Comparison of ENCODE assay signal across 29 mouse cellular contexts in the genomic region with DNA sequence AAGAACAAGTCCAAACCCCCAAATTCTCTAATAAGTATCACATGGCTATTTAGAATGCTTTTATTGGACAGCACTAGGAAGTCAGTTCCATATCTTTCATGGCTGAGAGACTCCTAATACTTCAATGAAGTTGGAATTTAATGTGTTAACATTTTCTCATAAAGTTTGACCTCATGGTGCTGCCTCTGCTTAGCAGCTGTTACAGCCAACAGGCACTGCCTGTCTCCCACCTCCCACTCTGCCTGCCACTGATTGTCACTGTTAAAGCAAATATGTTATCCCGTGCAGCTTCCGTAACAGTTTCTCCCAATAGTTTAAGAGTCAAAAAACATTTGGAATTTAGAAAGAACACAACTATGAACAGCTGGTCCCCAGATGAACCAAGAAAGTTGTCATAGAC.
A peak's percentile ranks its signal among the peaks of the same experiment; 100 is the strongest.
DNase-seq lines count a peak whose midpoint lies in the region; ATAC-seq and TF ChIP-seq lines count a peak whose summit lies in the region.
"Had no signal": no experiment of that assay in that cellular context is flagged by ENCODE, and none has a peak within 500 bp of the region (broad histone marks: within the 10 kb centered on the region; RNA-seq: fewer than 3 reads in every experiment).

No protein-coding gene starts in this region.

- no peak overlapping the region for H3K27ac ChIP-seq in embryonic facial prominence, embryonic 14.5 days (replicated peaks; ENCODE audit: low read depth, low read length)
- no peak overlapping the region for H3K27ac ChIP-seq in embryonic facial prominence, embryonic 10.5 days (replicated peaks)
- no peak overlapping the region for H3K27ac ChIP-seq in lung, postnatal 0 days (ENCODE audit: low read length)
- no peak overlapping the region for H3K27ac ChIP-seq in limb, embryonic 13.5 days
- H3K27ac ChIP-seq: embryonic facial prominence, embryonic 13.5 days; liver, embryonic 14.5 days; neural tube, embryonic 12.5 days had no signal

- no peak for TF ChIP-seq POLR2A in lung, adult 2 months (IDR thresholded peaks at IDR 0.05; ENCODE audit: borderline replicate concordance, extremely low read depth, low read depth, low read length)

- TF ChIP-seq EP300 in lung, postnatal 0 days (IDR thresholded peaks at IDR 0.05) = no peak

- H3K9me3 ChIP-seq in embryonic facial prominence, embryonic 14.5 days (ENCODE audit: control insufficient read depth, low read length) = no peaks in the 10 kb centered on the region
- H3K9me3 ChIP-seq in embryonic facial prominence, embryonic 10.5 days = no peaks in the 10 kb centered on the region
- H3K9me3 ChIP-seq in lung, postnatal 0 days (ENCODE audit: low read length) = no peaks in the 10 kb centered on the region
- no peaks in the 10 kb centered on the region for H3K9me3 ChIP-seq in limb, embryonic 13.5 days
- H3K9me3 ChIP-seq: embryonic facial prominence, embryonic 13.5 days; neural tube, embryonic 12.5 days had no signal

- H3K9ac ChIP-seq in embryonic facial prominence, embryonic 14.5 days (ENCODE audit: low read depth, low read length) = no peak overlapping the region
- H3K9ac ChIP-seq in lung, postnatal 0 days (replicated peaks; ENCODE audit: low read depth) = no peak overlapping the region
- no peak overlapping the region for H3K9ac ChIP-seq in limb, embryonic 13.5 days
- H3K9ac ChIP-seq: embryonic facial prominence, embryonic 13.5 days; liver, embryonic 14.5 days; neural tube, embryonic 12.5 days had no signal

- H3K4me1 ChIP-seq in embryonic facial prominence, embryonic 14.5 days (ENCODE audit: control insufficient read depth, insufficient read depth, low read length) = no peaks in the 10 kb centered on the region
- H3K4me1 ChIP-seq in embryonic facial prominence, embryonic 10.5 days = no peaks in the 10 kb centered on the region
- no peaks in the 10 kb centered on the region for H3K4me1 ChIP-seq in lung, postnatal 0 days (ENCODE audit: insufficient read depth, low read depth, low read length)
- H3K4me1 ChIP-seq in lung, adult 2 months (ENCODE audit: control insufficient read depth, insufficient read depth, low read length) = no peaks in the 10 kb centered on the region
- H3K4me1 ChIP-seq in limb, embryonic 13.5 days = peaks cover 3% of the 10 kb centered on the region; the same call in 1 of the 2 replicates
- H3K4me1 ChIP-seq: embryonic facial prominence, embryonic 13.5 days; neural tube, embryonic 12.5 days had no signal

- no peak overlapping the region for H3K4me2 ChIP-seq in embryonic facial prominence, embryonic 14.5 days (ENCODE audit: low read depth, low read length)
- H3K4me2 ChIP-seq in lung, postnatal 0 days (replicated peaks; ENCODE audit: low read depth, low read length) = no peak overlapping the region
- no peak overlapping the region for H3K4me2 ChIP-seq in limb, embryonic 13.5 days (replicated peaks)
- H3K4me2 ChIP-seq: embryonic facial prominence, embryonic 13.5 days; midbrain, embryonic 11.5 days; neural tube, embryonic 12.5 days had no signal

- DNase-seq in embryonic facial prominence, embryonic 14.5 days (ENCODE audit: low spot score) = peak; percentile 41
- DNase-seq in embryonic facial prominence, embryonic 10.5 days (ENCODE audit: low spot score) = no peak
- peak; percentile 3 for DNase-seq in layer of hippocampus, adult 11-12 months (ENCODE audit: low spot score)
- no peak for DNase-seq in layer of hippocampus, adult 9-10 months (ENCODE audit: low spot score)
- peak; percentile 11 for DNase-seq in lung, postnatal 0 days (ENCODE audit: low spot score)
- DNase-seq in lung, adult 2 months = no peak
- DNase-seq in adrenal gland, adult 18-20 months (ENCODE audit: low spot score in 2 of 2) = no peak
- DNase-seq: adrenal gland, postnatal 14 days; cerebellum, adult 18-20 months; cerebellum, postnatal 10 days; gastrocnemius, postnatal 10 days; kidney, adult 2 months; kidney, postnatal 14 days; liver; lung, postnatal 36 days; right cerebral cortex, adult 18-20 months; spleen, adult 18-20 months; thymus, adult 2 months; thymus, postnatal 36 days had no signal

- WGBS in embryonic facial prominence, embryonic 14.5 days = 39% methylated on average over 2 of the region's 2 CpGs
- WGBS in embryonic facial prominence, embryonic 10.5 days = 92% methylated on average over 2 of the region's 2 CpGs
- WGBS in lung, postnatal 0 days = 54% methylated on average over 2 of the region's 2 CpGs
- WGBS in lung, adult 2 months = 67% methylated on average over 2 of the region's 2 CpGs
- WGBS in limb, embryonic 13.5 days = 17% methylated on average over 2 of the region's 2 CpGs

- TF ChIP-seq CTCF in lung, postnatal 0 days (IDR thresholded peaks at IDR 0.05) = no peak
- TF ChIP-seq CTCF in lung, adult 2 months (IDR thresholded peaks at IDR 0.05; ENCODE audit: insufficient read depth, low read length) = no peak

- no peaks in the 10 kb centered on the region for H3K36me3 ChIP-seq in embryonic facial prominence, embryonic 14.5 days (ENCODE audit: control insufficient read depth, insufficient read depth, low read length)
- no peaks in the 10 kb centered on the region for H3K36me3 ChIP-seq in embryonic facial prominence, embryonic 10.5 days (replicated peaks)
- H3K36me3 ChIP-seq in lung, postnatal 0 days (ENCODE audit: insufficient read depth, low read length) = no peaks in the 10 kb centered on the region
- no peaks in the 10 kb centered on the region for H3K36me3 ChIP-seq in limb, embryonic 13.5 days
- H3K36me3 ChIP-seq: embryonic facial prominence, embryonic 13.5 days; neural tube, embryonic 12.5 days had no signal

- no peaks in the 10 kb centered on the region for H3K27me3 ChIP-seq in embryonic facial prominence, embryonic 14.5 days (replicated peaks; ENCODE audit: control insufficient read depth, insufficient read depth, low read length)
- no peaks in the 10 kb centered on the region for H3K27me3 ChIP-seq in embryonic facial prominence, embryonic 10.5 days (replicated peaks; ENCODE audit: low read depth, poor library complexity, severe bottlenecking)
- H3K27me3 ChIP-seq in lung, postnatal 0 days (replicated peaks; ENCODE audit: insufficient read depth, low read length) = no peaks in the 10 kb centered on the region
- no peaks in the 10 kb centered on the region for H3K27me3 ChIP-seq in limb, embryonic 13.5 days
- H3K27me3 ChIP-seq: embryonic facial prominence, embryonic 13.5 days; neural tube, embryonic 12.5 days; Patski had no signal

- no peak overlapping the region for H3K4me3 ChIP-seq in embryonic facial prominence, embryonic 14.5 days (ENCODE audit: low read depth, low read length)
- H3K4me3 ChIP-seq in embryonic facial prominence, embryonic 10.5 days = no peak overlapping the region
- no peak overlapping the region for H3K4me3 ChIP-seq in lung, postnatal 0 days (ENCODE audit: low read depth, low read length)
- H3K4me3 ChIP-seq in lung, adult 2 months (replicated peaks; ENCODE audit: extremely low read depth, low read depth, low read length) = no peak overlapping the region
- no peak overlapping the region for H3K4me3 ChIP-seq in limb, embryonic 13.5 days
- H3K4me3 ChIP-seq: embryonic facial prominence, embryonic 13.5 days; erythroblast, embryonic 14.5 days; neural tube, embryonic 12.5 days had no signal

- no peak for ATAC-seq in embryonic facial prominence, embryonic 14.5 days (ENCODE audit: low read depth)
- ATAC-seq in lung, postnatal 0 days = peak; percentile 14; the same call in 1 of the 2 replicates
- ATAC-seq in limb, embryonic 13.5 days (ENCODE audit: low FRiP score, low read depth) = peak; percentile 71; the same call in 1 of the 2 replicates
- ATAC-seq: forebrain, embryonic 16.5 days; hindbrain, embryonic 16.5 days; midbrain, embryonic 16.5 days; Patski had no signal

Comparison
In these comparisons a context has a peak if more than half of its experiments do, and no peak if none do; other contexts are left out.
1. DNase-seq: peak in embryonic facial prominence, embryonic 14.5 days (single experiment), layer of hippocampus, adult 11-12 months (single experiment) and lung, postnatal 0 days (single experiment); none in embryonic facial prominence, embryonic 10.5 days (single experiment), layer of hippocampus, adult 9-10 months (single experiment), lung, adult 2 months (single experiment) and adrenal gland, adult 18-20 months (0 of 2).